Mouse (Mus musculus) lung, postnatal 0 days (tissue): ENCODE results near the gene Fam160a2.

Source experiments
- CTCF ChIP-seq: IDR thresholded peaks from 2 replicates; pipeline ENCODE4 v1.5.1; 2016; ENCODE audit warnings: antibody characterized with exemption, mild to moderate bottlenecking
- EP300 ChIP-seq: IDR thresholded peaks from 2 replicates; pipeline ENCODE4 v1.6.1; 2016; ENCODE audit warnings: antibody characterized with exemption, mild to moderate bottlenecking, control low read depth

DNA sequence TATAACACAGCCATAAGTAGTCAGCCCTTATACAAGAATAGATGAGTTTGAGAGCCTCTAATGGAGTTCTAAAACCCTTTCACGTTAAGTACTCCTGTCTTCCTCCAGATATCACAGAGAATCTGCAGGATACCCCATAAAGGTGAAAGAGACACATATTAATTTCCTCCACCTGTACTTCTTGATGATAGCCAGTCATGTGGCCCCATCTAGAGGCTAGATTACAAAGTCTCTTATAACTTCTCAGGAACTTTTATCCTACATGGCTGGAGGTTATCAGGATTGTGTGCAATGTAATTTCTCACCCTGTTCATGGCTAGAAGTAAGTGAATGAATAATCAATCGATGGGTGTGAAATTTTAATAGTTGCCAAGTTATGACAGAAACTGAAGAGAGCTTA, 74.6 kb downstream of the Fam160a2 start:
- TF ChIP-seq CTCF (no peak), EP300 (no peak)
